Mouse (Mus musculus) bone marrow, adult 2 months (tissue): ENCODE data around the gene Foxs1.

Experiments
- CTCF ChIP-seq: fragments of 200-500 bp; IDR thresholded peaks from 2 replicates; pipeline ENCODE4 v1.5.1; 2011; ENCODE audit warnings: low read length, control low read depth; ENCODE audit not compliant: control insufficient read depth, insufficient read depth
- POLR2A ChIP-seq: fragments of 200-500 bp; IDR thresholded peaks from 2 replicates; pipeline ENCODE4 v1.6.1; 2011; ENCODE audit warnings: low read depth, mild to moderate bottlenecking, control low read depth, low read length, borderline replicate concordance; ENCODE audit not compliant: control insufficient read depth

GRCm38 (mm10) chr2:152911031-152911430, 22.0 kb downstream of the Foxs1 start, which contains the start of gene Mylk2:
- no peak for TF ChIP-seq CTCF
- TF ChIP-seq POLR2A: no peak
